In the genomic region with DNA sequence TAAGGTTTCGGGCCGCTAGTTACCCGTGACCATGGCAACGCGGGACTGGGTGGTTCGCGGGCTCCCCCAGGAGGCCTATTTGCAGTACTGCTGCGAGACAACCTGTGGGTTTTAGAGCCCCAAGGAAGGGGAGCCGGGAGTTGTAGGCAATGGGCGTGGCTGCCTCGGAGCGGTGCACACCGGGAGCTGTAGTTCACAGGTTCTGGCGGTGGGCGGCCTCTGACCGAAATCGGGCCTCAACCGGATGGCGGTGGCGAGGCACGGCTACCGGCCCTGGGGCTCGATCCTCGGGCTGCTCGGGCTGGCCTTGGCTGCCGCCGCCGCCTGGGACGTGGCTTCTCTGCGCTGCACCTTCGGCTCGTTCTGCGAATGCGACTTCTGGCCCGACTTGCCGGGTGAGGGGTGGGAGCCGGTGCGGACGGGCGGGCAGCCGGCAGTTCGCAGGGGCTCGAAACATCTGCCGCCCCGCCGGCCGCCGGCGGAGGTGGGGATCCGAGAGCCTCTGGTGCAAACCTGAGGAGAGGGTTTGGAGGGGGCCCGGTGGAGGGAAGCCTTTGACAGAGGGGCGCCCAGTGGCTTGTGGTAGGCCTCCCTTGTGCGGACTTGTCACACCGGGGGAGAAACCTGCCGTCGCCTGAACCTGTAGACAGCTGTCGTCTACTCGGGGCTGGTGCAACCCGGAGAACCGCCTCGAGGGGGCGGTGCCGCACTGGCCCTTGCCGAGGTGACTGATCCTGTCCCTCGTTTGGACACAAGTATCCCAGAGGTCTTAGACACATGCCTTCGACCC, we compare ENCODE assay signal across 8 mouse cellular contexts. TPM values are rescaled to one million over a fixed set of nuclear protein-coding genes. Genes with fewer than 3 reads are reported as not detected.
DNase-seq lines count a peak whose midpoint lies in the region; ATAC-seq and TF ChIP-seq lines count a peak whose summit lies in the region.

Gene Tor2a, plus strand, starts transcription at position 179 of the 790 bp plus-strand sequence.

- H3K4me1 ChIP-seq in heart, embryonic 12.5 days (replicated peaks), result peaks cover 14% of the 10 kb centered on the region
- H3K4me1 ChIP-seq in kidney, postnatal 0 days (replicated peaks; ENCODE audit: insufficient read depth, low read length), result no peaks in the 10 kb centered on the region
- H3K4me1 ChIP-seq in liver, embryonic 11.5 days (replicated peaks; ENCODE audit: control insufficient read depth, insufficient read depth, low read length), result no peaks in the 10 kb centered on the region; the same call in 1 of the 2 replicates
- 0 out of 2 replicates have a peak, but pooled peaks cover 1% of the 10 kb centered on the region for H3K4me1 ChIP-seq in stomach, embryonic 14.5 days (ENCODE audit: control insufficient read depth, insufficient read depth, low read length)

- WGBS in heart, embryonic 12.5 days, result under 1% methylated on average over 65 of the region's 66 CpGs
- WGBS in kidney, postnatal 0 days, result under 1% methylated on average over 65 of the region's 66 CpGs
- under 1% methylated on average over 65 of the region's 66 CpGs for WGBS in liver, embryonic 11.5 days
- under 1% methylated on average over 66 of the region's 66 CpGs for WGBS in stomach, embryonic 14.5 days

- peak; percentile 95 for ATAC-seq in erythroid progenitor cell, adult 5-6 weeks (replicated peaks; ENCODE audit: low FRiP score, poor library complexity, severe bottlenecking)
- ATAC-seq in heart, embryonic 12.5 days (ENCODE audit: insufficient number of reproducible peaks, low FRiP score), result peak; percentile 93
- ATAC-seq in kidney, postnatal 0 days (replicated peaks; ENCODE audit: low FRiP score, low read depth), result peak; percentile 93
- ATAC-seq in liver, embryonic 11.5 days (replicated peaks; ENCODE audit: low FRiP score), result peak; percentile 93
- peak; percentile 95 for ATAC-seq in stomach, embryonic 14.5 days (ENCODE audit: insufficient number of reproducible peaks, insufficient read depth, low FRiP score, low read depth)

- DNase-seq in CD4-positive helper T cell, adult 2 months (ENCODE audit: low read depth, low spot score), result peak; percentile 98
- DNase-seq in brain, embryonic 18.5 days (ENCODE audit: low read depth, low spot score), result peak; percentile 92
- DNase-seq in kidney, postnatal 0 days (ENCODE audit: low spot score), result peak; percentile 99
- DNase-seq in liver, embryonic 11.5 days (ENCODE audit: low spot score), result peak; percentile 95
- peak; percentile 98 for DNase-seq in naive thymus-derived CD4-positive, alpha-beta T cell, adult 2 months (ENCODE audit: low read depth)

- H3K27ac ChIP-seq in heart, embryonic 12.5 days (ENCODE audit: poor library complexity, severe bottlenecking), result peak within 1 kb of the TSS; percentile 82
- peak within 1 kb of the TSS; percentile 92 for H3K27ac ChIP-seq in kidney, postnatal 0 days
- peak within 1 kb of the TSS; percentile 74 for H3K27ac ChIP-seq in liver, embryonic 11.5 days (ENCODE audit: low read depth, low read length)
- H3K27ac ChIP-seq in stomach, embryonic 14.5 days (ENCODE audit: low read length), result peak within 1 kb of the TSS; percentile 84

- 0 out of 2 replicates have a peak, but pooled peaks cover 3% of the 10 kb centered on the region for H3K27me3 ChIP-seq in heart, embryonic 12.5 days (replicated peaks)
- no peaks in the 10 kb centered on the region for H3K27me3 ChIP-seq in kidney, postnatal 0 days (ENCODE audit: insufficient read depth, low read length)
- no peaks in the 10 kb centered on the region for H3K27me3 ChIP-seq in liver, embryonic 11.5 days (replicated peaks; ENCODE audit: control insufficient read depth, insufficient read depth, low read length)
- no peaks in the 10 kb centered on the region for H3K27me3 ChIP-seq in stomach, embryonic 14.5 days (ENCODE audit: control insufficient read depth, insufficient read depth, low read length)

- H3K4me2 ChIP-seq in heart, embryonic 12.5 days, result peak within 1 kb of the TSS; percentile 72
- H3K4me2 ChIP-seq in kidney, postnatal 0 days (ENCODE audit: low read length), result peak within 1 kb of the TSS; percentile 75
- H3K4me2 ChIP-seq in liver, embryonic 11.5 days, result peak within 1 kb of the TSS; percentile 76
- H3K4me2 ChIP-seq in stomach, embryonic 14.5 days (replicated peaks; ENCODE audit: low read depth, low read length), result peak within 1 kb of the TSS; percentile 38

- TF ChIP-seq CTCF in kidney, postnatal 0 days (IDR thresholded peaks at IDR 0.05; ENCODE audit: low read depth), result peak; percentile 98

- H3K36me3 ChIP-seq in heart, embryonic 12.5 days, result peaks cover 48% of the 10 kb centered on the region
- peaks cover 40% of the 10 kb centered on the region; the same call in 1 of the 2 replicates for H3K36me3 ChIP-seq in kidney, postnatal 0 days (ENCODE audit: insufficient read depth, low read length)
- peaks cover 10% of the 10 kb centered on the region for H3K36me3 ChIP-seq in liver, embryonic 11.5 days (ENCODE audit: control insufficient read depth, insufficient read depth, low read length)
- H3K36me3 ChIP-seq in stomach, embryonic 14.5 days (ENCODE audit: control insufficient read depth, insufficient read depth, low read length), result peaks cover 18% of the 10 kb centered on the region

- H3K9me3 ChIP-seq in heart, embryonic 12.5 days (replicated peaks), result no peaks in the 10 kb centered on the region
- no peaks in the 10 kb centered on the region for H3K9me3 ChIP-seq in kidney, postnatal 0 days (replicated peaks; ENCODE audit: low read length)
- H3K9me3 ChIP-seq in liver, embryonic 11.5 days (ENCODE audit: control insufficient read depth, low read length), result no peaks in the 10 kb centered on the region
- no peaks in the 10 kb centered on the region for H3K9me3 ChIP-seq in stomach, embryonic 14.5 days (ENCODE audit: control insufficient read depth, low read depth, low read length)

- H3K4me3 ChIP-seq in heart, embryonic 12.5 days, result peak within 1 kb of the TSS; percentile 83
- H3K4me3 ChIP-seq in kidney, postnatal 0 days (replicated peaks; ENCODE audit: low read depth, low read length), result peak within 1 kb of the TSS; percentile 73
- H3K4me3 ChIP-seq in liver, embryonic 11.5 days (ENCODE audit: low read depth, low read length), result peak within 1 kb of the TSS; percentile 81
- H3K4me3 ChIP-seq in stomach, embryonic 14.5 days (ENCODE audit: low read depth, low read length), result peak within 1 kb of the TSS; percentile 66

- peak within 1 kb of the TSS; percentile 91 for H3K9ac ChIP-seq in heart, embryonic 12.5 days
- H3K9ac ChIP-seq in kidney, postnatal 0 days (ENCODE audit: low read depth, low read length), result peak within 1 kb of the TSS; percentile 91
- H3K9ac ChIP-seq in liver, embryonic 11.5 days (ENCODE audit: low read depth, low read length), result peak within 1 kb of the TSS; percentile 86
- H3K9ac ChIP-seq in stomach, embryonic 14.5 days (replicated peaks; ENCODE audit: low read depth, low read length), result peak within 1 kb of the TSS; percentile 45

RNA-seq across cellular contexts. Expression of gene Tor2a, which starts in this region (rescaled TPM):
- total RNA-seq in erythroid progenitor cell, adult 5-6 weeks (2015; ENCODE audit: low replicate concordance), result 2.9 and 4.2 TPM in 2 replicates
- total RNA-seq in erythroid progenitor cell, adult 5-6 weeks (2017; ENCODE audit: low replicate concordance), result 0.91 and 4.5 TPM in 2 replicates
- polyA plus RNA-seq in heart, embryonic 12.5 days (2016; fragmentation: Nextera tagmentation; extraction: Ambion mirVana), result 38.5 and 39.3 TPM in 2 replicates
- polyA plus RNA-seq in kidney, postnatal 0 days (2015; fragmentation: Nextera tagmentation; extraction: Ambion mirVana), result 74.9 and 79.4 TPM in 2 replicates
- 57.2 and 60.5 TPM in 2 replicates for polyA plus RNA-seq in liver, embryonic 11.5 days (2014; fragmentation: Nextera tagmentation; extraction: Ambion mirVana)
- polyA plus RNA-seq in stomach, embryonic 14.5 days (2014; fragmentation: Nextera tagmentation; extraction: Ambion mirVana), result 71.3 and 75.7 TPM in 2 replicates

Comparison
In these comparisons a context has a peak if more than half of its experiments do, and no peak if none do; other contexts are left out.
1. Peak in every context shown above with its lines: DNase-seq, ATAC-seq, H3K4me3 ChIP-seq and H3K27ac ChIP-seq.